Mouse (Mus musculus): ENCODE data around the gene Nckipsd. TPM values are rescaled to one million over a fixed set of nuclear protein-coding genes. Genes with fewer than 3 reads are reported as not detected.

The Nckipsd gene
- total RNA-seq (2021) = 1 to 10 TPM; 6.9 to 9.5 TPM
- long read RNA-seq, experiment 1, partial matches to known transcripts = 2 of 10 reads
- long read RNA-seq, experiment 1, other reads (novel, unspliced or antisense) = 4 of 10 reads
- long read RNA-seq, experiment 2, transcript Nckipsd-201 (13 exons, 3,360 nt) = major isoform, 9 of 12 reads
- long read RNA-seq, experiment 2, partial matches to known transcripts = 0 of 12 reads
- long read RNA-seq, experiment 2, other reads (novel, unspliced or antisense) = 3 of 12 reads

DNA sequence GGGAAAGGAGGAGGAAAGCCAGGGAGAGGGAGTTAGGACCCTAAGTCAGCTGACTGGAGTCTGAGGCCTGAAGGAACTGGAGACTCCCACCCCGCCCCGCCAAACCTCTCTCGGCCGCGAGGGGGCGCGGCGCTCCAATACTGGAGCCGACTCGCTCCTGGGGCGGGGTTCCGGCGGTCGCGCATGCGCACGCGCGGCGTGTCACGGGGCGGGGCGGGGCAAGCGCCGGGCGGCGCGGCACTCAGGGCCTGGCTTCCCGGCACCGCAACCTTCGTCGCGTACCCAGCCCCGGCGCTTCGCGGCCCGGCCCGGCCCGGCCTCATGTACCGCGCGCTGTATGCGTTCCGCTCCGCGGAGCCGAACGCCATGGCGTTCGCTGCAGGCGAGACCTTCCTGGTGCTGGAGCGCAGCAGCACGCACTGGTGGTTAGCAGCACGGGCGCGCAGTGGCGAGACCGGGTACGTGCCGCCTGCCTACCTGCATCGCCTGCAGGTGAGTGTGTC is at the start of gene Nckipsd:
Gene Nckipsd (plus strand): TSS at position 206 of the 503 bp plus-strand sequence.
- DNase-seq = peak; percentile 99

DNA sequence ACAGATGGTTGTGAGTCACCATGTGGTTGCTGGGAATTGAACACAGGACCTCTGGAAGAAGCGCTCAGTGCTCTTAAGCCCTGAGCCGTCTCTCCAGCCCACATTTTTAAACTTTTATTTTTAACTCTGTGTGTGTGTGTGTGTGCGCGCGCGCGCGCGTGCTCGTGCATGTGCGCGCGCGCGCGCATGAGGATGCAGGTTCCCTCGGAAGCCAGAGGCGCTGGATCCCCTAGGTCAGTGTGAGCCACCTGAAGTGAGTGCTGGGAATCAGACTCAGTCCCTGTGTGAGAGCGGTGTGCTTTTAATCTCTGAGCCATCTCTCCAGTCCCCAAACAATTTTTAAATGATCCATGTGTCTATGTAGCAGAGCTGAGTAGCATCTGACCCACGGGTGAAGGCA is 49.0 kb upstream of the Nckipsd start:
- DNase-seq = no peak

DNA sequence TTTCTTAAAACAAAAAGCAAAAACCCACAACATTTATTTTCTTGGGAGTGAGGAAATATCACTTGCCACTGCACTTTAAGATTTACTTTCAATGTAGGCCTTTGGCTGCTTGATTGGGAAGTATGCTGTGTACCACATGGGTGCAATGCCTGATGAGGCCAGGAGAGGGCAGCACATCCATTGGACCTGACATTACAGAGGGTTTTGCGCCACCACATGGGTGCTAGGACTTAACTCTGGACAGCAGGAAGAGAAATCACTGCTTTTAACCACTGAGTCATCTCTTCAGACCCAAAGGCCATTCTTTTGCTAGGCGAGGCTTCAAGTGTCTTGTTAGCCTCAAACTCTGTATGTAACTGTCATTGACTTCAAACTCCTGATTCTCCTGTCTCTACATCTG is 48.4 kb upstream of the Nckipsd start:
- DNase-seq = peak; percentile 59

DNA sequence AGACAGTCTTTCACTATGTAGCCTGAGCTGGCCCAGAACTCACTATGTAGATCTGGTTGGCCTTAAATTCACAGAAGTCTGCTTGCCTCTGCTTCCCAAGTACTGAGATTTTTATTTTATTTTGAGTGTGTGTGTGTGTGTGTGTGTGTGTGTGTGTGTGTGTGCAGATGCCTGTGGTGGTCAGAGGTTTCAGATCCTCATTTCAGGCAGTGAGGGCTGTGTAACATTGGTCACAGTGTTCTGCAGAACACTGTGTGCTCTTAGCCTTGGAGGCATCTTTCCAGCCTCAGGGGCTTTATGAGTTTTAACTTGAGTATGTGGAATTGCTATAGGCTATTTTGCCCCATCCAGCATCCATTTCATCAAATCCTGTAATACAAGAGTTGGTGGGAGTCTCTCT is 46.6 kb upstream of the Nckipsd start:
- DNase-seq = no peak

DNA sequence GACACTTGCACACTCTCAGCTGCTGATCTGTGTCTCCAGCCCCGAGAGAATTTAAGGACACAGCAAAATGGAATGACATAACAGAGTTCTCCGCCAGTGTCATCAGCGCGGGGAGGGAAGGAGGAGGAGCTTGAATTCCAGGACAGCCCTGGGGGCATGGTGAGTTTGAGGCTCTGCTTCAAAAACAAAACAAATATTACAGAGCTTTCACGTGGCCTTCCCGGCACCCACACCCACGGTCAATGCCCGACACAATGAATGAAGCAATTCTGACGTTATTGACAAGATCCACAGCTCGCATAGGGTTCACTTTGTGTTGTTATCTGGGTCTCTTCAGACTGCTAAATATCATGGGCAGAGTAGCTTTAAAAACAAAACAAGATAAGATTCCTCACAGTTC is 43.2 kb upstream of the Nckipsd start:
- no peak for DNase-seq

DNA sequence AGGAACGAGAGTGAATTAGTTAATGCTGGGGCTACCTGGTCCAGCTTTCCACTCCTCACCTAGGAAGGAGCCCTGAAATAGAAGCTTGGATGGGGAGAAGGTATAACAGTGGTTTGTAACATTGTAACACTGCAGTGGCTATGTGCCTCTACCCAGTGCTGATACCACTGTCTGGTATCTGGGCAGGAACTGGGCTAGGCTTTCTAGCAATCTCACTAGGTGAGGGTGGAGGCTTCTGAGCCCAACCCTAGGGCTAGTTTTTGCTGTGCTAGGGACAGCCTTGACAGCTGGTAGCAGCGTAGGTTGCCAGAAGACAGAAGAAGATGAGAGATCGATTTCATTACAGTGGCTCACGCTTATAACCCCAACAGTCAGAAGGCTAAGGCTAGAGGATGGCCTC is 31.6 kb upstream of the Nckipsd start:
- no peak for DNase-seq

DNA sequence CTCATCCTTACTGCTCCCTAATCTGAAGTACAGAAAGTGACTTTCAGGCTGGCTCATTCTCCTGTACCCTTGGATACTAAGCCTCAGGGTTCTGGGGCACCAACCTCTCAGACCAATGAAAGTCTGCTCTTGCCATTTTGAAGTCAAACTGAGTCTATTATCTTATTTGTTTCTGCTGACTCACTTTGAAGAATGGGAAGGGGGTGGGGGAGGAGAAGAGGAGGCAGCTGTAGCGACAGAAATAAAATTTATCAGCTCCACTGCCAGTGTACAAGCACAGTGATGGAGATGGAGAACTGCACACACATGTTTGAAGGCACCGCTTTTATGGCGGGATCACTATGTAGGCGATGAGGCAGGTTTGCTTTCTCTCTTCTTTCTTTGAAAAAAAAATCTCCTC is 30.9 kb upstream of the Nckipsd start:
- DNase-seq = no peak

DNA sequence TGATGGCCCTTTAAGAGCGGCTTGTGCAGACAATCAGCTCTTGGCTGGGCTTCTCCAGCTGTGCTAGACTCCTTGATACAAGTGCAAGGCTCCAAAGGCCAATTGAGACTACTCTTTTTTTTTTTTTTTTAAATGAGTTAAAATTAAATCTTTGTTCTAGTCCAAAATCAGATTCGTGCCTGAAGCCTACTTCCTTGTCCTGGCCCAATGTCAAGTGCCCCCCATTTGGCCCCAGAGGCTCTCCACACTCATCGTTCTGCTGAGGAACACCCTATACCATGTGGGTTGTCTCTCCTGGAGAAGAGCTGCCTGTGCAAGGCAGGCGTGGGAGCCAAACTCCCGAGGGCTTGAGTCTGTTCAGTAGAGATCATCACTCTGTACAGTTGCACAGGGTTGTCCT is 27.2 kb upstream of the Nckipsd start:
- DNase-seq = no peak

DNA sequence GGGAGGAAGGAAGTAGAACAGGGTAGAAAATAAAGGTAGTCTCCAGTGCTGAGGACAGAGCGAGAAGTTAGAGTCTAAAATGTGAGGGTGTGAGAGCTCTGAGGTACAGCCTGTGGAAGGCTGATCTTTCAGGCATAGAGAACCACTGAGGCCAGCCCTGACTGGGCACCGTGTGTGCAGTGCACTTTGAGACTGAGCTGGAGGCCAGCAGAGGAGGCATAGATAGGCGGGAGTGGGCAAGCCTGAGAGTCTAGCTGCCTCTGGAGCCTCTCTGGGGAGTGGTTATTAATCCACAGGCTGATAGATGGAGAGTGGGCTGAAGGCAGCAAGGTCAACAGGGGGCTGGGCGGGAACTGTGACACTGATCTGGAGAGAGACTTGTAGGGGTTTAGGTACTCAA is 26.3 kb upstream of the Nckipsd start:
- DNase-seq = no peak

DNA sequence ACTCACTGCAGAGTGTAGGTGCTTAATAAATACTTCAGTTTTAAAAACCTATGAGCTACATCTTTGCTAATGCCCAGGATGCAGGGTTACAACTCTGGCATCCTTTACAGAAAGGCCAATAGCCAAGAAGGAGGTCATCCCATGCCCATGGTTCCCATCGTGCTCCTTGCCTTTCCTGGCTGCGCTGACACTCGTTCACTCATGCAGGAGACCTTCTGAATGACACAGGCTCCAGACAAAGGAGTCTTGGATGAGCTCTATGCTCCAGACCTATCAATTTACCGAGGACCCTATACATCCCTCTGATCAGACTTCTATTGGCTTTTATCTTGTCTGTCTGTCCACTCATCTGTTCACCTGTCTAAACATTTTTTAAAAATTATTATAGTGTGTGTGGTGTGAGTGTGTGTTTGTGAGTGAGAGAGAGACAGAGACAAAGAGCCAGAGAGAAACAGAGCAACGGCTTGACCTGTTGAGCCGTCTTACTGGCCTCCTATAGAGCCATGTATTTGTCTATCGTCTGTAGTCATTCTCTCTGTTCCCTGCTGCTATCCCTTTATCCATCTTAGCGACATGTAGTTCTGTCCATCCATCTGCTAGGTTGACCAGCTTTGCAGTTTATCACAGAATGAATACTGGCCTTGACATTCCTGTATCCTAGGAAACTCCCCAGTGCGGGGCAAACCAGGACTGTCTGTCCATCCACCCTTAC is 25.2 kb upstream of the Nckipsd start:
- DNase-seq = no peak

DNA sequence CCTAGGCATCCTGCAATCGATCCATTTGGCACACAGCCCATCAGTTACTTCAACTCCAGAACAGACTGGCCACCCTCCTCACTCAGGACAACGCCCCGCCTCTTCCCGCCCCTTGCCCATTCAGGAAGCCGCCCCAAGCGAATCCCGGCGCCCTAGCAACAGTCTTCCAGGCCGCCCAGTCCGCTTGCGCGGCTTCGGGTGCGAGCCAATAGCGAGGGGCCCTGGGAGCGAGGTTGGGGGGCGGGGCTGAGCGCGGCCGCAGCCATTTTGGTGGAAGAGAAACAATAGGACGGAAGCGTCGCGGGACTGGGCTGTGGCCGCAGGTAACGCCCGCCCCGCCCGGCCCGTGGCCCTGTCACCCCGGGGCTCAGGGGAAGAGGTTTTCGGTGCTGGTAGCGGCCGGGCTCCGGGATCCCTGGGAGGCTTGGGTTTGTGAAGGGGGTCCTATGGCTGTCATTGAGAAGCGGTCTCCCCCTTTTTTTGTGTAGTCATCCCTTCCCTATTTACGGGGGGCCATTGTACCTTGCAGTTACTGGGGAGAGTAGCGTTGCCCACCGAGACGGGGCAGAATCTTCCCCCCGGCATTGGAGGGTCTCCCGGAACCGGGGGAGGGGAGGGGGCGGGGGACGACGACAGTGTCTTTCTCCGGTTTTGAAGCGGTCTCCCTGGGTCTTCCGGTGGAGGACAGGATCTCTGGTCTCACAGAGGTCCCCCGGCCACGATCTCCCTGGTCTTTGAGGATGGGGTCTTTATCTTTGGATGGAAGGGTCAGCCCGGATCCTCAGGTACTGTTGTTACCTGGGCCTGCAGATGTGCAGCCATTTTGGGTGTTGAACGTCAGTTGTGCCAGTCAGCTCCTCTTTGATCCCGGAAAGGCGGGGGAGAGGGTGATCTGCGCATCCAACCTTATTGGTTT is 24.4 kb upstream of the Nckipsd start, which contains the start of gene Ip6k2:
Gene Ip6k2 (plus strand): TSS at position 249 of the 916 bp plus-strand sequence.
- DNase-seq = peak; percentile 98

DNA sequence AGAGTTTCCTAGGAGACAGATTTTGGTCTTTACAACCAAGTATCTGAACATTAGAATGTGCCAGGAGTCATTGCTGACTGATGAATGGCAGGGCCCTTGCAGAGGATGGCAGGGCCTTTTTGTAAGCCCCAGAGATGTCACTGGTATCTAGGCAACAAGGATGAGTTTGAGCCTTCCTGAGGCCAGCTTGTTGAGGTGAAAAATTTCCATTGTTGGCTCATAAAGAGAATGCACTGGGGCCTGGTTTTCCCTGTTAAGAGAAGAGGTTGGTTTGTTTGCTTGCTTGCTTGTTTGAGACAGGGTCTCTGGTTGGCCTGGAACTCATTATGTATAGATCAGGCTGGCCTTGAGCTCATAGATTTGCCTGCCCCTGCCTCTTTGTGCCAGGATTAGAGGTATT is 22.8 kb upstream of the Nckipsd start:
- DNase-seq = no peak

DNA sequence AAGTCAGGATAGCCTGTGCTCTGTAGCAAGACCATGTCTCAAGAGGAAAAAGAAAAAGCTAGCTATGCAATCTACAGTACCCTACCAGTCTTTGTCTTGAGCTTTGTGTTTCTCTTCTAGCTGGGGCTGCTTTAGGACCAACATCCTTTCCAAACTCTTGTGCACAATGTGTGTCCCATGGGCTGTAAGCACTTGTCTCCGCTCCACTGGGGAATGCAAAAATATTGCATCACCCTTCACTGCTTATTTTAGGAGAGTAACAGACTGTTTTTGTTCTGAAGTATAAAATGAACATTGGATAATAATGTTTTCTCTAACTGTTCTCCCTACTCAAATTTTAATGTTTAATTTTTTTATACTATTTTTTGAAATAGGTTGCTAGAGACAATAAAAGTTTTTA is 21.7 kb upstream of the Nckipsd start:
- DNase-seq = no peak

DNA sequence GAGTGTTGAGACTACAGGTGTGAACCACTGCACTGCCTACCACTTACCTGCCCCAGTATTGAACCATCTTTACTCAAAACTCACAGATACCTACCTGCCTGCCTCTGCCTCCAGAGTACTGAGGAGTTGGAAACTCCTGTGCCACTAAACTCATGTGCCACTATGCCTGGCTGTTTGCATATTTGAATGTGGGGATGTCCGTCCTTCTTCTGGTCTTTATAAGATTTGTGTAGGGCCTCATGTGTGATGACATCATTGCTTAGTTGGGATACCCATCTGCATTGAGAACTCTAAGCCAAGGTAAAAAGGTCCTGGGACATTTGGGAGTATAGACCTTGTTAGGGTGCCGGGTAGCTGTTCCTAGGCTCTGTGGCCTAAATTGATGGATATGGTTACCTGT is 21.1 kb upstream of the Nckipsd start:
- no peak for DNase-seq

DNA sequence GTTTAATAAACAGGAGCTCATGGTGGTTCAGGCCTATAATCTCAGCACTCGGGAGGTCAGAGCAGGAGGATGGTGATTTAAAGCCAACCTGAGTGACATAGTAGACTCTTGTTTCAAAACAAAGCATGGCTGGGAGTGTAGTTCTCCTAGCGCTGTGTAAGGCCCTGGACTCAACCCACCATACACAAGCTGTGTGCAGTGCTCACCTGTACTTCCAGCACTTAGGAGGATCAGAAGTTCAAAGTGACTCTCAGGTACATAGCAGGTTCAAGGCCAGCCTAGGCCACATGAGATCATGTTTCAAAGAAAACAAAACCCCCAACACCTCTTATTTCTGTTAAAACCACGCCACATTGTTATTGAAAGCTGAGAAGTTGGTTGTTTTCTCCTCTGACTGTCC is 19.5 kb upstream of the Nckipsd start:
- DNase-seq = no peak

DNA sequence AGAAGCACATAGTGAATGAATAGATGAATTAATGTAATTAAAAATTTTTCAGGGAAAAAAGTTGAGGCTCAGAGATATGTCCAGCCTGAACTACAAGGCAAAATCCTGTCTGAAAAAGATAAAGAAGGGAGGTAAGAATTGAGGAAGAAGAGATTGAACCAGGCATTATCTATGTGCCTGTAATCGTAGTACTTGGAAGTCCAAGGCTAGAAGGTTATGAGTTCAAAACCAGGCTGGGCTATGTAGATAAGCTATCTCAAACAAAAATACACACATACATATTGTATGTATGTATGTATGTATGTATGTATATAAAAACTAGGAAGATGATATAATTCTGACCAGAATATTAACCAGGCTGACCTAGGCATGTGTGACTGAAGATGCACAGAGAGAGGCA is 15.9 kb upstream of the Nckipsd start:
- DNase-seq = no peak

DNA sequence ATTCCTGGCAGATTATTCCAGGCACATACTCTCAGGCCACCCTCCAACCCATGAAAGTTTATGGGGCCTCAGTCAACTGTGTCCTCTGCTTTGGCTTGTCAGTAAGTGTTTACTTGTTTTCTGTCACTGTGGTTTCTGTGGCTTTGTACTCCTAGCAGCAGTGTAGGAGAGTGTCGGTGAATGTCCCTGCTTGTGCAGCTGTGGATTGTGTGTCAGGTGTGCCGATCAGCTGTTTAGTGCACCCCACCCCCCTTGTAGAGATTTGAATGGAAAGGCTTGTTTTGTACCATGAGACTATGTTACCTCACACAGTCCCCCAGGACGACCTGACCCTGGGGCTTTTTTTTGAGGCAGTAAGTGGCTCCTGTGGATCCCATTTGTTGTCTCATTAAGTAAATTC is 15.4 kb upstream of the Nckipsd start:
- no peak for DNase-seq

DNA sequence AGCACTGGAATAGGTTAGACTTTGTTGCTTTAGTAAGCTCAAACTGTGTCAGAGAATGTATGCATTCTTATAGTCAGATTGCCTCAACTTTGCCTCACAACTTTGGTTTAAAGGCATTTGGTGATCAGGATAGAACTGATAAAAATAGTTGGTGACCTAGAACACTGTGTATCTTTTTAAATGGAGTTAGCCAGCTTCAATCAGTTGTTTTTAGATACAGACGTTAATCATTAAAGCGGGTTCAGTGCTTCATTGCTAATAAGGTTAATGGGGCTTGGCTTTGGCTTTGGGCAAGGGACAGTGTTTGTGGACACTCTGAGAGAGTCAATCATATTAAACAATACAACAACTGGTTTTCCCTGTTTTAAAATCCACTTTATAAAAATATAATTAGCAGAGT is 12.9 kb upstream of the Nckipsd start:
- DNase-seq = no peak

DNA sequence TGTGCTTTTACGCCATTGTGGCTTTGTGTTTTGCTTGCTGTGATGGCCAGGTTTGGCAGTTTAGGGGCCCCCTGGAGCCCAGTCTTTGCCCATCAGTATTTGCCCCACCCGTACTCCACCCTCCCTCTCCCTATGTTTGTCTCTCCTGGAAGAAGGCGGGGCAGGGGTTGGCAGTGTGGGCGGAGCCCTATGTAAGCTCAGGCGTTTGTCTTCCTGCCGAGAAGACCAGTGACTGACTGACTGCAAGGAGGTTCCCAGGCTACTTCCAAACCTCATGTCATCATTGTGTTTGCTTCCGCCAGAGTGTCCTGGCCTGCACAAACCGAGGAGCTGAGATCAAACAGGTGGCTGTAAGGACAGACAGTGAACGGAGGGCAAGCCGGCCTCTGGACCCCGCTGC is 12.4 kb upstream of the Nckipsd start:
- DNase-seq = peak; percentile 68

DNA sequence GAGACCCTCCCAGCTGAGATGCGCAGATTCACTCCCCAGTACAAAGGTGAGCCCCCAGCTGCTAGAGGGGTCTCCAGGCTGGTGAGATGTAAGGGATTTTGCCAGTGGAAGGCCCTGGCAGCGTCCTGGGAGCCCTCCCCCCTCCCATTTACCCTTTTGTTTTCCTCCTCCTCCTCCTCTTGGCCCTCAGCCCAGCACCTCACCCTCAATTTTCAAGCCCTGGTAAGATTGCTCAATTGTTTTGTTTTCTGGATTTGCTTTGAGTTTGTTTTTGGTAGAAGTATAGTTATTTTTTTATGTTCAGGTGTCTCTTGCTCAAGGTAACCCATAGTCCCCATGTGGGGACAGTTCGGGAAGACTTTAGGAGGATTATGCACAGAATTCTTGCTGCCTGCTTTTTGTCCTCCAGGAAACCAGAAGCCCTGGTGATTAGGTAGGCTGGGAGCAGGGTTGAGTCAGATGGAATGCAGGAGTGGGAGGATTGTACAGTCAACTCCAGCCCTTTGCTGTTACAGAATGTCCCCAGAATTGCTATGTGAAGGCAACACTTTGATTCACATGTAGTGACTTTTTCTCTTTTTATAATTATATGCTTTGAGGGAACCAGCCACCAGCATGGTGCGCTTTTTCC is 11.7 kb upstream of the Nckipsd start:
- peak; percentile 34 for DNase-seq

DNA sequence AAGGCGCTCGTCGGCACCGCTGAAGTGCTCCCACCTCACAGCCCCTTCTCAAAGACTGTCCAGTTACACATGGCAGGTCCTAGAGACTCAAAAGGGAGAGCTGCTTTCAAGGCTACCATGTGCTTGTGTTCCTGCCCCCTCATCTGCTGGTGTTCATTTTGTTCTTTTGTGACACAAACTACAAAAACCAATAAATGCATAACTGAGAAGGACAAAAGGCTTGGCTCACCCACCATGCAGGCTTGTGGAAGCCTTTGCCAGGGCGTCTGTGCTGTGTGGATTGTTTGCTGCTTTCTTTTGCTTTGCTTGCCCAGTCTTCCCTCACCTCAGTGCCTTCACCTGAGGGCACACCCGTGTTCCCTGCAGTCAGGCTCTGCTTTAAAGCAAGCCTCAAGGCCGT is 10.7 kb upstream of the Nckipsd start:
- no peak for DNase-seq

DNA sequence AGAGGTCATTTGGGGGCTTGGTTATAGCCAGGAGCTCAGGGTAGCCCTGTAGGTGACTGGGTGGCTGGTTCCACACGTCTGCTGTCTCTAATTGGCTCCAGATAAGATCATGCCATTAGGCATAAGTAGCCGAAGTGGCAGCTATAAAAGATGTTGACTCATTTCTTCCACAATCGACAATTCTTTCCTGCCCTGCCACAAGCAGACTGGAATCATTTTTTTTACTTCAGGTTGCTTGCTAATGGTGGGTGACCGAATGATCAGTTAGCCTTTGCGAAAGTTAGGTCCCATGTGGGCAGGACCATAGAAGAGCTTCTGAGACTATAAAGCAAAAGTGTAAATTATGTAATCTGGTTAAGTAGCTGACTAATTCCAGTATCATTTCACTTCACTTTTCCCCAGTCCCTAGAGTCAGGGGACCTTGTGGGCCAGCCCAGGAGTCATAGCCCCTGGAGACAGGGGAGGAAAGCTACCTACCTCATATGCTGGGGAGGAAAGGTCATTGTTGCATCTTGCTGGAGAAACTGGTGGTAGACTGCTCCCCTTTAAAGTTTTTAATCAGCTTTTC is 9.6 kb upstream of the Nckipsd start:
- DNase-seq = no peak

Data from adrenal gland, postnatal 10 days (tissue).